Mouse (Mus musculus): ENCODE results near the gene Gm47996. TPM values are rescaled to one million over a fixed set of nuclear protein-coding genes. Genes with fewer than 3 reads are reported as not detected.

The Gm47996 gene
- polyA plus RNA-seq, 1 experiment from 2014 or later: not detected

DNA sequence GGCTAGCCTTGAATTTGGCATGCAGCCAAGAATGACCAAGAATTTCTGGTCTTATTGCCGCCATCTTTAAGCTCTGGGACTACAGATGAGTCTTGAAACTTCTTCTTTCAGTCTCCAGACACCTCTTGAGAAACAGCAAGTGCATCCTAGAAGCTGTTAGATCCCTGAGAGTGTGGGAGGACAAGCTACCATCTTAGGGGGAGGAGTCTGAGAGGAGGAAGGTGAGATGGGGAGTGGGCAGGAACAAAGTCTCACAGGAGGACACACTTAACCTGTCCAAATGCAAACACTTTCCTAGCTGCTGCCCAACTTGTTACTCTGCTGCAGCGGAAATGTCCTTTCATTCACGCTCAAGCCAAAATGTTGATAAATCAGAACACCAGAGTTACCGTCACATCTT is 34.8 kb downstream of the Gm47996 start:
- 64% methylated on average over 4 of the region's 4 CpGs for WGBS
- Histone ChIP-seq H3K36me3 (ENCODE audit: insufficient read depth, low read length) (no peaks in the 10 kb centered on the region), H3K27ac (ENCODE audit: low read length) (no peak overlapping the region), H3K4me1 (ENCODE audit: insufficient read depth, low read depth, low read length) (no peaks in the 10 kb centered on the region), H3K4me2 (replicated peaks; ENCODE audit: low read depth, low read length) (peak overlapping the region; percentile 38; the same call in 1 of the 2 replicates), H3K9me3 (ENCODE audit: low read length) (no peaks in the 10 kb centered on the region), H3K9ac (replicated peaks; ENCODE audit: low read depth) (no peak overlapping the region), H3K27me3 (replicated peaks; ENCODE audit: insufficient read depth, low read length) (no peaks in the 10 kb centered on the region), H3K4me3 (ENCODE audit: low read depth, low read length) (no peak overlapping the region)
- TF ChIP-seq CTCF (IDR thresholded peaks at IDR 0.05): no peak
- TF ChIP-seq EP300 (IDR thresholded peaks at IDR 0.05): no peak
- ATAC-seq (peak; percentile 41), DNase-seq (ENCODE audit: low spot score) (peak; percentile 45)

DNA sequence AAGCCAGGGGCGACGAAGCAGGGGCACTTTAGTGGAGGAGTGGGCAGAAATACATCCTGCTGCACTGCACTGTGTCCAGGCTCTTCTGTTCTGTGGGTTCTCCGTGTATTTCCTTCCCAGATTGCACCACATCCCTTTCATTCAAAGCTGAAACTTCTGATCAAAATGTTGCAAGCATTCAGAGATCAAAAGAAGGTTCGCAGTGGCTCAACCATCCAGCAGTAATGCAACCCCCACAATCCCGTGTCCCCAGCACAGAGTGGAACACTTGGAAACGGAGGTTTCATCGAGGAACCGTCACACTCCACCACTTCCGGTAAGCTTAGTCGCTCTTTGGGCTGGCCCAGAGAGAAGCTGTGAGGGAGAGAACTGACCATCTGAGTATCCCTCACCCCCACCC is 35.2 kb downstream of the Gm47996 start:
- DNase-seq (ENCODE audit: low spot score) (peak; percentile 14), ATAC-seq (peak; percentile 50)
- H3K4me1 ChIP-seq (ENCODE audit: insufficient read depth, low read depth, low read length): no peaks in the 10 kb centered on the region
- 48% methylated on average over 10 of the region's 10 CpGs for WGBS
- H3K36me3 ChIP-seq (ENCODE audit: insufficient read depth, low read length): no peaks in the 10 kb centered on the region
- no peak overlapping the region for H3K27ac ChIP-seq (ENCODE audit: low read length)
- no peaks in the 10 kb centered on the region for H3K27me3 ChIP-seq (replicated peaks; ENCODE audit: insufficient read depth, low read length)
- H3K4me2 ChIP-seq (replicated peaks; ENCODE audit: low read depth, low read length): peak overlapping the region; percentile 38; the same call in 1 of the 2 replicates
- no peaks in the 10 kb centered on the region for H3K9me3 ChIP-seq (ENCODE audit: low read length)
- no peak overlapping the region for H3K4me3 ChIP-seq (ENCODE audit: low read depth, low read length)
- H3K9ac ChIP-seq (replicated peaks; ENCODE audit: low read depth): no peak overlapping the region
- no peak for TF ChIP-seq CTCF (IDR thresholded peaks at IDR 0.05)
- TF ChIP-seq EP300 (IDR thresholded peaks at IDR 0.05): no peak

DNA sequence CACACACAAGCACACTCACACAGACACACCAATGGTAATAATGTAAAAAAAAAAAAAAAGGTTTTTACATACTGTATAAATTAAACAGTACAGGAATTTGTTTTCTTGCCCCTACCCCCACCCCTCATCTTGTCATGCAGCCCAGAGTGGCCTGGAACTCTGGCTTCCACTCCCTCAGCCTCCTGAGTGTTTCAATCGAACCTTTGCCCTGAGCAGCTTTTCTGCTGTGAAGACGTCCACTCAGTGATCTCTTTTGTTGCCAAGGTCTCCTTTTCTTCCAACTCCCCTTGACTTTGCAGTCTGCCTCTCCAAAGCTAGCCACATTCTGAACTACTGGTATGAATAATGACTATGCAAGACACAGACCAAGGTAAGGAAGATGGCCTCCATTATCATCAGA is 35.9 kb downstream of the Gm47996 start:
- Histone ChIP-seq H3K36me3 (ENCODE audit: insufficient read depth, low read length) (no peaks in the 10 kb centered on the region), H3K27ac (ENCODE audit: low read length) (no peak overlapping the region), H3K9me3 (ENCODE audit: low read length) (no peaks in the 10 kb centered on the region), H3K9ac (replicated peaks; ENCODE audit: low read depth) (no peak overlapping the region), H3K4me3 (ENCODE audit: low read depth, low read length) (no peak overlapping the region), H3K27me3 (replicated peaks; ENCODE audit: insufficient read depth, low read length) (no peaks in the 10 kb centered on the region), H3K4me2 (replicated peaks; ENCODE audit: low read depth, low read length) (no peak overlapping the region), H3K4me1 (ENCODE audit: insufficient read depth, low read depth, low read length) (no peaks in the 10 kb centered on the region)
- 57% methylated on average over 2 of the region's 2 CpGs for WGBS
- no peak for ATAC-seq
- TF ChIP-seq CTCF (IDR thresholded peaks at IDR 0.05) (no peak), EP300 (IDR thresholded peaks at IDR 0.05) (no peak)
- no peak for DNase-seq (ENCODE audit: low spot score)

DNA sequence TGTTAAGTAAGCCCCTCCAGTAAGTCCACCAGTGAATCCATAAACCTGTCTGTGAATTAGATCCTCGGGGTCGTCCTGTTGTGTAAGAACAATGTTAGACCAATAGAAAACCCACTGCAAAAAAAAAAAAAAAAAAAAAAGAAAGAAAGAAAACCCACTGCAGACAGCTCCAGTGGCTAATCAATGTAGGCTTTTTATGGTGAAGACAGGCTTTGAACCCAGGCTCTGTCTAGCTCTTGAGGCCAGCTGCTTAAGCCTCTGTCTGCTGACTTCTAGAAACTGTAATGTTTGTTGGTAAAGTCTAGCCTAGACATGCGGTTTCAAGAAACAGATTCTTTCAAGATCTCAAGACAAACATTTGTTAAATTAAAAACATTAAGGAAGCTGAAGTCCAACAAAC is 40.2 kb downstream of the Gm47996 start:
- H3K4me2 ChIP-seq (replicated peaks; ENCODE audit: low read depth, low read length): no peak overlapping the region
- WGBS: 78% methylated on average over 3 of the region's 3 CpGs
- no peaks in the 10 kb centered on the region for H3K27me3 ChIP-seq (replicated peaks; ENCODE audit: insufficient read depth, low read length)
- H3K27ac ChIP-seq (ENCODE audit: low read length): 0 out of 2 replicates have a peak overlapping the region, but pooled peaks have one; percentile 28
- H3K9ac ChIP-seq (replicated peaks; ENCODE audit: low read depth): no peak overlapping the region
- ATAC-seq (no peak), DNase-seq (ENCODE audit: low spot score) (no peak)
- TF ChIP-seq EP300 (IDR thresholded peaks at IDR 0.05): no peak
- TF ChIP-seq CTCF (IDR thresholded peaks at IDR 0.05): no peak
- no peaks in the 10 kb centered on the region for H3K9me3 ChIP-seq (ENCODE audit: low read length)
- H3K4me3 ChIP-seq (ENCODE audit: low read depth, low read length): no peak overlapping the region
- no peaks in the 10 kb centered on the region for H3K36me3 ChIP-seq (ENCODE audit: insufficient read depth, low read length)
- no peaks in the 10 kb centered on the region for H3K4me1 ChIP-seq (ENCODE audit: insufficient read depth, low read depth, low read length)

DNA sequence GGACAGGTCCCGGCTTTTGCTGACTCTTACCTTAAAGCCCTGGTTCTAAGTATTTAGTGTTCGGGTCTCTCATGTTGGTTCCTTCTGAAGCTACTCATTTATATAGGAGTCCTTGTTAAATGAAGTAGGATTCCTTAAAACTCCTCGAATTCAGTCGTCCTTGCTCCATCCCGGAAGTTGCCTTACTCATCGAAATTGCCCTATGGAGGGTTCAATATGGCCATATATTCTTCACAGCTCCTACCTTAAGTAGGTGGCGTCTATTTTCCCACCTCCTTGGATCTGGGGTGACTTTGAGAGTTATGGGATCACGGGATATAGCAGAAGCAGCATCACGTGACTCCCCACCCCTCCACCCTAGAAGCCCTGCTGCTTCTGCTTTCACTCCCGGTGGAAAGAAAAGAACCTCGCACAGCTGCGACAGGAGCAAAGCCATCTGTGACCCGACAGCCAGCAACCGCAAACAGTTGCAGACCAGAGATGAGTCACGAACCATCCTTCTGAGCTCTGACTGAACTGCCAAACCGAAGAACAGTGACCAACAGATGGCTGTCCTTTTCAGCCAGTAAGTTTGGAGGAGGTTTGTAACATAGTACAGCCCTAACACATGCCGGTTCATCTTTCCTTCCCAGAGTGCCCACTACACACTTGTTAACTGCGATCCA is 40.7 kb downstream of the Gm47996 start:
- DNase-seq (ENCODE audit: low spot score) (peak; percentile 90), ATAC-seq (peak; percentile 95)
- TF ChIP-seq CTCF (IDR thresholded peaks at IDR 0.05) (no peak; the same call in 1 of the 2 replicates), EP300 (IDR thresholded peaks at IDR 0.05) (no peak; the same call in 1 of the 2 replicates)
- no peaks in the 10 kb centered on the region for H3K9me3 ChIP-seq (ENCODE audit: low read length)
- H3K36me3 ChIP-seq (ENCODE audit: insufficient read depth, low read length): no peaks in the 10 kb centered on the region
- H3K4me3 ChIP-seq (ENCODE audit: low read depth, low read length): peak overlapping the region; percentile 14; the same call in 1 of the 2 replicates
- peak overlapping the region; percentile 36 for H3K4me2 ChIP-seq (replicated peaks; ENCODE audit: low read depth, low read length)
- 0 out of 2 replicates have a peak overlapping the region, but pooled peaks have one; percentile 28 for H3K27ac ChIP-seq (ENCODE audit: low read length)
- no peak overlapping the region for H3K9ac ChIP-seq (replicated peaks; ENCODE audit: low read depth)
- H3K4me1 ChIP-seq (ENCODE audit: insufficient read depth, low read depth, low read length): no peaks in the 10 kb centered on the region
- H3K27me3 ChIP-seq (replicated peaks; ENCODE audit: insufficient read depth, low read length): no peaks in the 10 kb centered on the region
- WGBS: 53% methylated on average over 18 of the region's 18 CpGs

DNA sequence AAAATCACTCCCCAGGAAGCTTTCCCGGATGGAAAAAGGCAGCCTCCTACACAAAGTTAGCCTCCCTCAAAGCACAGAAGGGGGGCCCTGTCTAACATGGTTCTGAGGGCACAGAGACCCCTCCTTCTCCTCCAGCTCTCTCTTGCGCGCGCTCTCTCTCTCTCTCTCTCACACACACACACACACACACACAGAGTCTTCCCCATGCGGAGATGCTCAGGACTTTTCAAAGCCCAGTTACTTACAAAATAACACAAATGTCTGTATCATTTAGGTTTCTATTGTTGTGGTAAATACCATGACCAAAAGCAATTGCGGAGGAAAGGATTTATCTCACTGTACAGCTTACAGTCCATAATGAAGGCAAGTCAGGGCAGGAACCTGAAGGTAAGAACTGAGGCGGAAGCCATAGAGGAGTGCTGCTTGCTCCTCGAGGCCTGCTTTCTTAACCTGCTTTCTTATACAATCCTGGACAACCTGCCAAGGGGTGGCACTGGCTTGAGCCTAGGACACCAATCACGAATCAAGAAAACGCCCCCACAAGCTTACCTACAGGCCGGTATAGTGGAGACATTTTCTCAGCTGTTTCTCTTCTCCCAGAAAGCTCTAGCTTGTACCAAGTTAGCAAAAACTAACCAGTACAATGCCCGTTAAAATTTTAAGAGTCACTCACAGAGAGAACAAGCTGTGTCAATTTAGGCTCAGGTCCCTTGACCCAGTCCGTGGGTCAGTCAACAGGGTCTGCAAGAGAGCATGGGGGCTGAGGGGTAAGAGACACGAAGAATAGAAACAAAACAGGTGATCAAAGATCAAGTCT is 41.5 kb downstream of the Gm47996 start:
- Histone ChIP-seq H3K9me3 (ENCODE audit: low read length) (no peaks in the 10 kb centered on the region), H3K9ac (replicated peaks; ENCODE audit: low read depth) (no peak overlapping the region), H3K36me3 (ENCODE audit: insufficient read depth, low read length) (no peaks in the 10 kb centered on the region), H3K4me2 (replicated peaks; ENCODE audit: low read depth, low read length) (peak overlapping the region; percentile 36; the same call in 1 of the 2 replicates), H3K4me1 (ENCODE audit: insufficient read depth, low read depth, low read length) (no peaks in the 10 kb centered on the region), H3K4me3 (ENCODE audit: low read depth, low read length) (no peak overlapping the region), H3K27me3 (replicated peaks; ENCODE audit: insufficient read depth, low read length) (no peaks in the 10 kb centered on the region), H3K27ac (ENCODE audit: low read length) (peak overlapping the region; percentile 57; the same call in 1 of the 2 replicates)
- ATAC-seq (no peak; the same call in 1 of the 2 replicates), DNase-seq (ENCODE audit: low spot score) (no peak)
- no peak for TF ChIP-seq EP300 (IDR thresholded peaks at IDR 0.05)
- no peak for TF ChIP-seq CTCF (IDR thresholded peaks at IDR 0.05)
- WGBS: 78% methylated on average over 14 of the region's 14 CpGs

Measured in lung, postnatal 0 days (tissue).